Mouse (Mus musculus) ES-Bruce4 (cell line): ENCODE measurements around the gene Rln1.

ENCODE experiments used
- CTCF ChIP-seq: IDR thresholded peaks from one replicate; pipeline ENCODE4 v1.8.1; 2011; ENCODE audit warnings: low read depth, low read length
- EP300 ChIP-seq: IDR thresholded peaks from 2 replicates; pipeline ENCODE4 v1.6.1; 2011; ENCODE audit warnings: low read depth, low read length; ENCODE audit not compliant: insufficient read depth
- POLR2A ChIP-seq: IDR thresholded peaks from one replicate; pipeline ENCODE4 v1.8.1; 2011; ENCODE audit warnings: low read length; ENCODE audit not compliant: insufficient read depth

DNA sequence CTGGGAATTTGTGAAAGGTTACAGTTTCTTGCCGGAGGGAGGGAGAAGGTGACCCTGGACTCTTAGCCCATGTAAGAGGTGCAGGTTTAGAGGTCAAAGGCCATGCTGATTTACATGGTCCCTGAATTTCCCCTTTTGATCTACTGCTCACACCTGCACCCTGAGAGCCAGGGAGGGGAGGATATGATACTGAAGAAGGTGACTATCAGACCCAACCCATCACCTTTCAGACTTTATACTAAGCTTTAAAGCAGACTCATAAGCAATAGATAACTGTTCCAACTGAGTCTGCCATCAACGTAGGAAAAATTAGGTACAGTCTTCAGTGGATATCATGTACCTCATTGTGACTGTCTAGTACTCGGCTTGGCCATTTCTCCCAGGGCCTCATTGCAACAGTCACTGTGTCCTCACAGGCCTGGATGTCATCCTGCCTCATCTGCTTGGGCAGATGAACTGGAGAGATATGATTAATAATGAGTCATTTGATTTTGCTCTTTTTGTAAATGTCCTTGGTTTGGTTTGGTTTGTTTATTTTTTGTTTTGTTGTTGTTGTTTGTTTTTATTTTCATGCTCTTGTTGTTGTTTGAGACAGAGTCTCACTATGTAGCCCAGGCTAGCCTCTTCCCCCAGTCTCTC is 34.3 kb upstream of the Rln1 start:
- TF ChIP-seq POLR2A (no peak), EP300 (no peak), CTCF (no peak)
